Mouse (Mus musculus): ENCODE results near the gene Srrd.

Gene Srrd

DNA sequence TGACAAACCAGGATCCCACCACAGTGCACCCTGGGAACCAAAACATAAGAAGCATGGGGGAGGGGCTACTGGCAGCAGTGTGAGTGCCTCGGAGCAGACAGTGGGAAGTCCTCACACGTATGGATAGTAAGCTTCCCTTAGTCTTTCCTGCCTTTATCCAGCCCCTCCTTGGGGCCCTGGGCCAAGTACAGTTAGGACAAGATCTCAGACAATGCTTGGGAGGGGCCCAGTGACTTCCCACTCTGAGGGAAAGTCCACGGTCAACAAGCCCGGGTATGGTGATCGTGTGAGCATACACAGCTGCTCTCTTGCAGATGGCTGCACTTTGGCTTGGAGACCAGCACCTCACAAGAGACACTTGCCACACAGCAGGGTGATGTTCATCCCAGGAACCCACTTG is 25.5 kb downstream of the Srrd start:
- DNase-seq = no peak

- DNase-seq = no peak
These were observed 26.4 kb downstream of the Srrd start for GRCm38 (mm10) chr5:112316468-112316867.

DNA sequence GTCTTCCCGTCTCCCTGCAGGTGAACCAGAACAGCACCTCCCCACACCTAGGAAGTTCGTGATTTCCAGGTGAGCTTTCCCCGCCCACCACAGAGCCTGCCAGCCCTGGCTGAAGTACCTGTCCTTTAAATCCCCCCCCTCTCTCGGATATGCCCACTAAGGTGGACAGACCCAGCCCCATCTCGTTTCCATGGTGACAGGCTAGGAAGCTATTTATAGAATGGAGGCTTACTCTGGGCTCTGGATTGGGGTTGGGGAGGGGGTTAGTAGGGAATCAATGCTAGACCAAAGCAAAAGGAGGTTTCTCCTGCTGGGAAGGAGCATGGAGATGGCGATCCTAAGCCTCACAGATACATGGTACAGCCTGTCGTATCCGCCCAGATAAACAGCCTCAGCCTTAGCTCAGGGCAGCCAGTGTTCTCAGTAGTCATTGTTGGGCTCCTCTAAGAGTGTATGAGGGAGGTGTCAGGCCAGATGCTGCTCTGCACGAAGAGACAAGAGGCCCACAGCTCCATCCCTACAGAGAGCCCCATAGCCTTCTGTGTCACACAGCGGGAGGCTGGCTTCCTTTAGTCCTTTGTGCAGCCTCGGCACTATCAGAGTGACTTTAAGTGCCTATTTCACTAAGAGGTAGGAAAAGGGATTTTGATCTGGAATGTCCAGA is 29.5 kb downstream of the Srrd start:
- DNase-seq = no peak

DNA sequence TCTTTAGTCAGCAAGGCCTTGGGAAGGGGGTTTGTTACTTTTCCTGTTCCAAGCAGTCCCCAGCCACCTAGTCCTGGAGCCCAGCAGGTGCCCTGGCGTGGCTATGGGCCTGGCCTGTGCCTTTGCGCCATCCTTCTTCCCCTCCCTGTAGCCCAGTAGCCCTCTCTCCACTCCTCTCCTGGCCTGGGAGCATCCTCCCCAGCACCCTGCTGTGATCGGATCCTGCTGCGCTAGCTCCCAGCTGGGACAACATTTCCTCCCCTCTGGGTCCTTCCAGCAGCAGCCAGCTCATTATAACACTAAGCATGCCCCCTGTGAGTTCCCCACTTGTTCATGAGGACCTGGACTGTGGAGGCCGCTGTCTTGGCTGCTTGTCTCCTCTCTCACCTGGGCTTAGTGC is 37.0 kb downstream of the Srrd start:
- no peak for DNase-seq

- DNase-seq = no peak
These were observed 40.5 kb downstream of the Srrd start for GRCm38 (mm10) chr5:112302310-112302709.

GRCm38 (mm10) chr5:112301694-112302093 is 41.1 kb downstream of the Srrd start:
- DNase-seq = no peak

DNA sequence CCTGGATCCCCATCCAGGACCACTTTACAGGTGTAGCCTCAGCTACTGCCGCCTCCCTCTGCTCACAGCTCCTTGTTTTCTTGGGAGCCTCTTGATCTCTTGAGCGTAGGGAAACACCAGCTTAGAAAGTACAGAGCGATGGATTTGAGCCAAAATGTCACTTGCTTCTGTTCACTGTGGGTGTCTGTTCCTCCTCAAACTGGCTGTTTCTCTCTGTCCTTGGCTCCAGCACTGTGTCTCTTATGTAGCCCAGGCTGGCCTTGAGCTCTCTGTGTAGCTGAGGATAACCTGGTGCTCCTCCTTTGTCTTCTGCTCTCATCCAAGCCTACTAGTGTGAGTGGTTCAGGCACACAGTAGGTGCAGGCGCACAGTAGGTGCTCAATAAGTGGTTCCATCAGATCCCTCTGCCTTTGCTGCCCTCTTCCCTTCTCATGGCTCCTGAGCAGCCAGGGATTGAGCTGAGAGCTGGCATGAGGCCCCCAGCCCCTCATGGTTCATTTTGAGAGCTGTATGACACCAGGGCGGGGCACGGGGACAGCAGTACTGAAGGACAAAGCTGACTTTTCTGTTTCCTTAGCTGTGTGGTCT is 42.0 kb downstream of the Srrd start:
- DNase-seq = no peak

DNA sequence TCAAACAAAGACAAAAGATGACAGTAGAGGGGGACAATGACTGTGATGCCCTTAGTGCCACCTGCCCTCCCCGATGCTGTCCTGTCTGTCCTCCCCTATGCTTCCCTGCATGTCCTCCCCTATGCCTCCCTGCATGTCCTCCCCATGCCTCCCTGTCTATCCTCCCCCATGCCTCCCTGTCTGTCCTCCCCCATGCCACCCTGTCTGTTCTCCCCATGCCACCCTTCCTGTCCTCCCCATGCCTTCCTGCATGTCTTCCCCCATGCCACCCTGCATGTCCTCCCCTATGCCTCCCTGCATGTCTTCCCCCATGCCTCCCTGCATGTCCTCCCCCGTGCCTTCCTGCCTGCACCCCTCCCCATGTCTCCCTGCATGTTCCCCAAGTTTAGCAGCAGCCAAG is 42.7 kb downstream of the Srrd start:
- DNase-seq = no peak

GRCm38 (mm10) chr5:112299399-112299798 is 43.4 kb downstream of the Srrd start:
- DNase-seq = no peak

GRCm38 (mm10) chr5:112298226-112298988 is 44.4 kb downstream of the Srrd start:
- no peak for DNase-seq

DNA sequence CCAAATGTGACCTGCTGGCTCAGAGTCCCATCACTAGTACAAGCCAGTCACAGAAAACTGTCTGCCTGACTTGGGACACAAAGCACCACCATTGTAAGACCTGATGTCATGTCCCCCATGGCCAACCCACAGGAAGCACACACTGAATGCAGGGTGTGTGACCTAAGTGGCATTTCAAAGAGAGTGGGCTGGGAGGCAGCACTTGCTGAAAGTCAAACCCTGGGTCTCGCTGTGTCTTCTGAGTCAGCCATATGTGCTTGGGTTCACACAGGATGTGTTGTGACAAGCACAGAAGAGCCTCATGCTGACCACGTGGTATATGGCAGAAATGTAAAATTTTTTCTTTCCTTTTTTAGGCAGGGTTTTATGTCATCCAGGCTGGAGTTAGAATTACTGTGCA is 45.6 kb downstream of the Srrd start:
- DNase-seq = no peak

DNA sequence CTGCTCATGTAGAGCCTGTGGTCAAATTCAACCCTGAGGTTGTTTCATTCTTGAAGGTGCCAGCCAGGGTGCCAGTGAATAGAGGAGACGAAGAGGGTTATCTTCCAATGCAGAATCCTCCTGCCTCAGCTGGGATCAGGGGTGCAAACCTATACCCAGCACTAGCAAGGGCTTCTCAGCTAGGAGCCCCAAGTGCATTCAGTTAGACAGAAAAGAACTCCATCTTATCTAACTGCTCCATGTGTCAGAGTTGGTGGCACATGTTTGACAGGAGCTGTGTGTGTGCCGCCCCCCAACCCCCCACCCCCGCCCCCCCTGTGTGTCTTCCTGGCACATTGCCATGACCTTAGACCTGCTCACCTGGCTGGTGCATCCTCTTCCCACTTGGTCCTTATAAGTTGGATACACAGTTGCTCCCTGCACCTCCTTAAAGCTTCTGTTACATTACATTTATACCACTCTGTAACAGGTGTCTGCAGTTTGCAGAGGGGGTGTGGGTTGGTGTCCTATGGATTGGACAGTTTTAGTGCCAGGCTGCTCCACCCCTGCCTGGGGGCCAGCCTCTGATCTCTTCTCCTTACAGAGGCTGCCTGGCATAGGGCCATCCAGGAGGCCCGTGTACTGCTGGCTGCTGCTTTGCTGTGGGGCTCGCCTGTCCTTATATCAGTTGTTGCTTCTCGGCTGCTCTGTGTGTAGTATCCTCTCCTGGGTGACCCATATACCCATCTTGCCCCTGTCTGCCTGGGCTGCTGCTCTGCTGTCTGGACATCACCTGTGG is 46.2 kb downstream of the Srrd start:
- DNase-seq = no peak

GRCm38 (mm10) chr5:112295564-112295963 is 47.3 kb downstream of the Srrd start:
- no peak for DNase-seq

GRCm38 (mm10) chr5:112295162-112295561 is 47.7 kb downstream of the Srrd start:
- DNase-seq = no peak

DNA sequence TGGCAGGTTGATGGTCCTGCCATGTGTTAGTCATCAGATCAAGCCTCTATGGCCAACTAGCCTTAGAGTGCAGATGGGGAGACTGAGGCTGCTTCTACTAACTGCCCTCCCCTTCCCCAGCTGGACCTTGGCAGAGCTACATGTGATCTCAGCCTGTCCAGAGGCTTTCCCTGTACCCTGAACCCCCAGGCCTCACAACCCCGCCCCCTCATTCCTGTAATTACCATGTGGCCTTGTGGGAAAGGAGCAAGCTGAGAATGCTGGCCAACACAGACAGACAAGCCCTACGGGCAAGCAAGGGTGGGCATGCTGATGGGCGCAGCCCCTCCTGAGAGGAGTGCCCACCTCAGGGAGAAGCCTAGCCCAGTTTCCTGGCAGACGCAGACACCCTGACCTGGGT is 48.1 kb downstream of the Srrd start:
- DNase-seq = no peak

DNA sequence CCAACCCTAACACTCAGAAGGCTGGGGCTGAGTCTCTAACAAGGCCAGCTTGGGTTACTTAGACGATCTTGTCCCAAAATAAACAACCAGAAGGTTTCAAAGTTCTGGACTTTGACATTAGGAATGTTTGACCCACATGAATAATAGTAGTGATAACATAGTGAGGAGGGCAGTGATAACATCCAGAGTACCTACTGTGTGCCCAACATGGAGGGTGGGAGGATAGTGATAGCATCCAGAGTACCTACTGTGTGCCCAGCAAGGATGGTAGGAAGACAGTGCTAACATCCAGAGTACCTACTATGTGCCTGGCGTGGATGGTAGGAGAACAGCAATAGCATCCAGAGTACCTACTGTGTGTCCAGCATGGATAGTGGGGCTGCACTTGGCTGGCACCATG is 49.0 kb downstream of the Srrd start:
- DNase-seq = no peak

DNA sequence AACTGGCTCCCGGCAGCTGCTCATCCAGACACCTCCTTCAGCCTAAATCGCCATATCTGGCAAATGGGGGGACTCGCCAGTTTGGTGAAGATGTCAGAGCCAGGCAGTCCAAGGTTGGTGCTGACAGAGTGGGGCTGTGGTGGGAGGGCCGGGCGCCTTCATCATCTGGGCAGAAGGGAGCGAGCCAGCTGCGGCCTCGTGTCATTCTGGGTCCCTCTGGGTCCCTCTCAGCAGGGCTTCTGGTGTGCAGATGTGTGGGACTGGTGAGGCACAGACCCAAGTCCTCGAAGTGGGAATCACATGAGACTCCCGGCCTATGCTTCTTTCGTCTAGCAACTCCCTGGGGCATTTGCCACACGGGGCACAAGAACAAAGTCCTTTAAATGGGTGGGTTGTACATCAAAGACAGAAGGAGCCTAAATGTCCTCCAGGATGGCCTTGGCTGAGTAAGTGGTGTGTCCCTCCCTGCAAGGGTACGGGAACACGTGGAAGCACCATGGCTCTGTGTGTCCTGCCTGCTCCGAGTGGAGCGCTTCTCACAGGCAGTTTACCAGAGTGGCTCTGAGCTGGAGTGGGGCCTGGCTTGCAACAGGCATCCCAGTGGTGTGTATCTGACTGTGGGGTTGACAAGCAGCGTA is 50.4 kb downstream of the Srrd start:
- DNase-seq = no peak

DNA sequence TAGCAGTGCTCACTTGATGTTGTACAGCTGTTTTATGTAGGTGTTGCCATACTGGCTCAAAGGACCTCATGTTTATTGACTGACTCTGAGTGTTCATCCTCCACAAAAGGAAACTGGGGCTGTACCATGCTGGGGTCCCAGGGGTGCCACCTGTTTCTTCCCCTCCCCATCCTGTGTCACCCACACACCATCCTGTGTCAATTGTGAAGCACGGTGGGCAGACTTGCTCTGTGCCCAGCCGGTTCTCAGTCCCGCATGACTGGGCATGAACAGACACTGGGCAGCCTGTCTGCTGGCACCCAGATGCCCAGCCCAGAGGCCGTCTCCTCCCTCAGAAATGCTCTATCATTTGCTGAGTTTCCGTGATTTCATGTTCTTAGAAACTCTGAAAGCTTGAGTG is 51.0 kb downstream of the Srrd start:
- DNase-seq = no peak

DNA sequence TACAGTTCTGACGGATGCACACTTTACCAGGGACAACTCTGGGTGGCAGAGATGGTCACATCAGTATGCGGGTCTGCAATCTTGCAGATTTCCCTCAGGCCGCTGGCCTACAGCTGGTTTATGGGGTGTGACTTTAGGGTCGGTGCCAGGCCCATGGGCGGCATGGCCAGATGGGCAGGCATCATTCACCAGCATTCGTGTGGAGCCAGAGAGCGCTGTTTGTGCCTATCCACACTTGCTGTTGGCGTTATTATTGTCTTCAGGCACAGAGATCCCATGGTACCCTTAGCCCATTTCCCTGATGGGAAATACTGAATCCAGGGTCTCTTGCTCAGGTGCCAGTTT is 52.3 kb downstream of the Srrd start:
- DNase-seq = no peak

- DNase-seq = peak; percentile 56 to 67
These were observed 52.9 kb downstream of the Srrd start for GRCm38 (mm10) chr5:112289819-112290535.

DNA sequence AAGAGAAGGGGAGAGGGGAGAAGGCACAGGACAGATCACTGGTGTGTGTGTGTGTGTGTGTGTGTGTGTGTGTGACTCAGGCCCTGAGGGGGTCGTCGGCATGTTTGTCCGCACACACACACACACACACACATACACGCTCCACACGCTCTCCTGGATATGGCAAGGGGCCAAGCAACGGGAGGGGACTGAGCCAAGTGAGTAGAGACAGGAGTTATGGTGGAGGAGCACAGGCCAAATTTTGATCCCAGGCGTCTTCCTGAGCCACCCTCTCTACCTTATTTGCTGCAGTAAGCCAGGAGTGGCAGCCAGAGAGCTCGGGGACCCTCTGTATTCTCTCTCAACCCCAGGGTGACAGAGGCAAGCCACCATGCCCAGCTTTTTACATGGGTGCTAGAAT is 53.6 kb downstream of the Srrd start:
- DNase-seq = peak in 1 of 2 experiments; percentile 70

All from cerebellum, postnatal 25 days (tissue).